Mouse (Mus musculus) erythroid progenitor cell, adult 5-6 weeks (primary cell): ENCODE data around the gene Timp4. TPM values are rescaled to one million over a fixed set of nuclear protein-coding genes. Genes with fewer than 3 reads are reported as not detected.

Experiments used
- ATAC-seq: replicated peaks from 2 replicates; pipeline ENCODE4 v1.8.0; 2016; ENCODE audit warnings: moderate number of reproducible peaks, mild to moderate bottlenecking, moderate TSS enrichment, inconsistent platforms; ENCODE audit not compliant: poor library complexity, low FRiP score, severe bottlenecking
- total RNA-seq, 2 experiments: library from RNA; stranded (forward) in 1 of 2; stranded (reverse) in 1 of 2; fragments of 150-400 nt in 1 of 2; fragments of 186-747, 209-891 nt in 1 of 2; gene quantifications; 2 replicates each; pipeline versions ENCODE4 v1.2.3 to v1.2.4; 2015 to 2017; ENCODE audit warnings: low replicate concordance in 2 of 2

Gene Timp4
- total RNA-seq (2015; ENCODE audit: low replicate concordance) (0.42 TPM in 1 of 2 replicates, not detected in the other), total RNA-seq (2017; ENCODE audit: low replicate concordance) (not detected in 2 replicates)

DNA sequence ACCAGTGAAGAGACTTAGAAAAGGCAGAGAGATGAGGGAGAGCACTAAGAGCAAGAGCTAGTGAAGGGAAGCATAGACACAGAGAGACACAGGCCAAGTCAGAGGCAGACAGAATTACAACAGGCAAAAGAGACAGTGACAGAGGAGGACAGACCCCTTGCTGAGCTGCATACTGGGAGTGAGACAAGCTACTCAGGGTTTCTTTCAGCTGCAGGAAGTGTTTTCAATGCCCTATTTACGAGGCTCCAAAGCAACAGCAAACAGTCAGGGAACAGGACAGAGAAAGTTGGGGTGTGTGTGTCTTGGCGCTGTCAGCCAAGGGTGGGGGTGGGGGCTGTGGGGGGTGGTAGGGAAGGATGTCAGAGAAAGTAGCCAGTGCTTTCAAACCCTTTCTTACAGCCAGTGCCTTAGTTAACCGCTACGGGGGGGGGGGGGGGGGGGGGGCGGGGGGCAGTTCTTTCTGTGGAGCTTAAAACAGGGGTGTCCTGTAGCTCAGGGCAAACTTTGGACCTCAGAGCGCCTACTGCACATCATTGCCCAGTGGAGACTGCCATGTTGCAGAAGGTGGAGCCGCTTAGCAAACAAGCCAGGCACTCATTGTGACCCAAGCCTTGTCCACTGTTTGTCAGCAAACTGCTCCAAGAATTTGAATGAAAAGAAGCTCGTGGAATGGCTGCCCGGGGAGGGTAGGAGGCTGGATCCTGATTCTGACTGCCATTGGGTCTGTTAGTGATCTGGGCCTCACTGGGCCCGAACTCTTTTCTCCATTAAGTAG lies at the start of gene Timp4:
TSS of gene Timp4 (minus strand) at position 107 of the 775 bp plus-strand sequence.
- ATAC-seq = no peak

- no peak for ATAC-seq
These were observed 41.9 kb upstream of the Timp4 start for GRCm38 (mm10) chr6:115293877-115294276.

- no peak for ATAC-seq
These were observed 40.6 kb upstream of the Timp4 start for GRCm38 (mm10) chr6:115292621-115293020.

DNA sequence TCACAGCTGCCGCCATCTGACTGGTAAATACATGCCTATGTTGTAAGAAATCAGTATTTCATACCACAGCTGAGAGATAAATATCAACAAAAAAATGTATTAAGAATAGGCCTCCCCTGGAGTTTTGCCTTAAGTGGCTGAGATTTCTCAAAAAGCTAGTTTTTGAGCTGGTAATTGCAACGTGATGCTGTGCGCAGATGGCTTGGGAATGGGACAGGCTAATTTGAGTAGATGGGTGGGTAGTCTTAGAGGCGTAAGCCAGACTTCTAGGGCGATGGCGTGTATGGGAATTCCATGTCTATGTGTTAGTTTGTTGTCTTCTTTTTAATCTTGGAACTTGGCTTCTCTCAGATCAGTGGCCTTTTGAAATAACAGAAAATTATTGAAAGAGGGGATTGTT lies 39.8 kb upstream of the Timp4 start:
- ATAC-seq = no peak

GRCm38 (mm10) chr6:115291068-115291467 lies 39.1 kb upstream of the Timp4 start:
- no peak for ATAC-seq

GRCm38 (mm10) chr6:115290561-115290960 lies 38.6 kb upstream of the Timp4 start:
- ATAC-seq = no peak

- no peak for ATAC-seq
These were observed 36.2 kb upstream of the Timp4 start for GRCm38 (mm10) chr6:115288223-115288622.

DNA sequence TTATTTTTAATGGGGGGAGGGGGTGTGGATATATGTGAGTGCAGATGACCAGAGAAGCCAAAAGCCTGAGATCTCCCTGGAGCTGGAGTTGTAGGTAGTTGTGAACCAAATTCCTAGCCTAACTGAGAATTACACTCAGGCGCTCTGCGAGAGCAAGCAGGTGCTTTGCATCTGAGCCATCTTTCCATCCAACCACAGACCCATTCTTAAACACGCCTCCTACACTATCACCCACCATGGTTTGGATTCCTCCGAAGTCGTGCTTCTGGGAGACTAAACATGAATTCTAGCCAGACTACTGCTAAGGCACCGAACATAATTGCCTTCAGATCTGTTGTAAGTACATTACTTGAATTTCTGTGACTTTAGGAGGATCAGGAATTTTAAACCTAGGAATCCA lies 34.4 kb upstream of the Timp4 start:
- ATAC-seq = no peak

DNA sequence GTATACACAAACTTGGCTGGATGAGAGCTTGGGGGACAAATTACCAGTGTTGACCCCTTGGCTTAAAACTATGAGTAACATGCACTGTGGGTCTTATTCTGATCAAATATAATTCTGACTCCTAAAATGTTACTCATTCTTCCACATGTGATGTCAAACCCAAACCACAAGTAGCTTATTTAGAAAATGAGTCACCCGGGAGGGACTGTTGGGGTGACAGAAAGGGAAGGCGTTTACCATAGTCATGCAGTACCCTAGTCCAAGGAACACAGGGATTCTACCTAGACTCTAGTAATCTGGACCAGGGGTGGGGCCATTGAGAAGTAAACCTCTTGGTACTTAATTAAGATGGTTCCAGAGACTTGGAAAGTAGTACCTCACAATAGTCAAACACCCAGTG lies 32.1 kb upstream of the Timp4 start:
- ATAC-seq = no peak

- no peak for ATAC-seq
These were observed 27.6 kb upstream of the Timp4 start for GRCm38 (mm10) chr6:115279639-115280038.

- no peak for ATAC-seq
These were observed 26.1 kb upstream of the Timp4 start for GRCm38 (mm10) chr6:115278086-115278485.

GRCm38 (mm10) chr6:115275116-115275815 lies 23.3 kb upstream of the Timp4 start:
- ATAC-seq = no peak

DNA sequence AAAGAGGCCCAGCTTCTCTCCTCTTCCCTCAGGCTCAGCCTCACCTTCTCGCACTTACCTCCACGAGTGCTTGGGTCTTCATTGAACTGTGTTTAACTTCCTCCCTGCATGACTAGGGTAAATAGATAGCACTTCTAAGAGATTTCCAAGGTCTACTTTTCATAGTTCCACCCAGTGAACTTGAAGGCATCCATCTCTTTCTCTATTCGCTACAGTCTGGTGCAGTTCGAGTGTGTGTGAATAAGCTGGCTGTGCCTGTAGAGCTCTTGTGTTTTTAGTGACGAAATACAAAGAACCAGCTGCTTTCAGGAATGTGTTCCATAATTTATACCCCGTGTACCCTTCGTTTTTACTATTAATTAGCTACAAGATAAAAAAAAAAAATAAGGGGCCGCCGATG lies 22.7 kb upstream of the Timp4 start:
- ATAC-seq = no peak

GRCm38 (mm10) chr6:115273346-115273745 lies 21.3 kb upstream of the Timp4 start:
- ATAC-seq = no peak

DNA sequence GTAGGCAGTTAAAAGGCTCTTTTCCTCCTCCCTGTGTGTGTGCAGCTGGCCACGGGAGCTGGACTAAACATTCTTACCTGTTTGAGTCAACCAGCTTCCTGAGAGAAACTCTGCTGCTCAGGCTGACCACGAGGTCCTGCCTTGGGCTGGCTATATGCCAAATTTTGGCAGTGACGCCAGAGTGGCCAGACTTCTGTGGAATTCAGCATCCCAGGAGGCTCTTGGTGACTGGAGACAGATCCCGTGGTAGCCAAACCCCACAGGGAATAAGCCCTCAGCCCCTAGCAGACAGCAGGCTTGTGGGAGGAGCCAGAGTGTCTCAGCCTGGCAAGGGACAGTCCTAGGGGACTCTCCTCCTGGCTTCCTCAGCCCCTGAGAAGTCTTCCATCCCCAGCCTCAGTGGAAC lies 19.9 kb upstream of the Timp4 start:
- ATAC-seq = no peak; the same call in 1 of the 2 replicates

DNA sequence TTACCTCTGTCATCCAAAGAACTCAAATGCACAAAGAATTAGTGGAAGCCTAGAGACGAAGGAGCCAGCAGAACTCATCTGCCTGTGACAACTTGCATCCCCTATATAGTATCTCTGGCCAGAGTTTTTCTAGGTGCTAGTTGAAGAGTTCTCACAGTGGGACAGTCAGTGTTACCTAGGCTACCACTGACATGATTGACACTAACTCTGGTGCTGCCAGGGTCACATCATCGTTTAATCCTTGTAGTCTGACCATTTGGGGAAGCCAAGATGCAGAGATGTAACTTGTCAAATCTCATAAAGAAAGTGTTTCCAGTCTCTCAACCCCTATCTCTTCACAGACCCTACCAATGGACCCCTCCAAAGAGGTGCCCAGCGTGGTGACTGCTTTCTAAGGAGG lies 19.3 kb upstream of the Timp4 start:
- no peak for ATAC-seq

GRCm38 (mm10) chr6:115270085-115270484 lies 18.1 kb upstream of the Timp4 start:
- no peak for ATAC-seq

GRCm38 (mm10) chr6:115269561-115269960 lies 17.6 kb upstream of the Timp4 start:
- no peak for ATAC-seq

GRCm38 (mm10) chr6:115268551-115269385 lies 16.8 kb upstream of the Timp4 start:
- ATAC-seq = no peak

DNA sequence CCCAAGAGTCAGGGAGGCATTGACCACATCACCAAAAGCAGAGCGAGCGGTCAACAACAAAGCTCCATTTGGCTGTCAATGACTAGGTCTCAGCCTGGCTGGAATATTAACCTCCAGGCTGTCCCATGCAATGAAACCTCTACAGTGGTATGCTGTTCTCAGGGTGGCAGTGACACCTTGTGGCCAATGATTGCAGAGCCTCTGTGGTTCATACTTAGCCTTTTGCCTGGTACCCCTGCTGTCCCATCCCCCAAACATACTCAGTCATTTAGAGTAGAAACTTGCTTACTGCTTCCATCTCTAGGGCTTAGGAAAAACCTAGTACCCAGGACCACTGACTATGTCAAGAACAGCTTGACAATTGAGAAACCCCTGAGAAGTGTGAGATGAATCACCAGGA lies 15.9 kb upstream of the Timp4 start:
- ATAC-seq = no peak
